ENCODE assay signal across 8 mouse cellular contexts in genomic region chr4:144896321-144896720, GRCm38 (mm10). TPM values are rescaled to one million over a fixed set of nuclear protein-coding genes. Genes with fewer than 3 reads are reported as not detected.
A peak's percentile ranks its signal among the peaks of the same experiment; 100 is the strongest.
DNase-seq lines count a peak whose midpoint lies in the region; ATAC-seq and TF ChIP-seq lines count a peak whose summit lies in the region.

No protein-coding gene starts in this region.

- H3K36me3 ChIP-seq in neural tube, embryonic 11.5 days (ENCODE audit: control insufficient read depth, insufficient read depth, low read length) = 0 out of 2 replicates have a peak, but pooled peaks cover 2% of the 10 kb centered on the region
- H3K36me3 ChIP-seq in intestine, embryonic 16.5 days (ENCODE audit: control insufficient read depth, insufficient read depth, low read length) = peaks cover 8% of the 10 kb centered on the region
- H3K36me3 ChIP-seq in liver, embryonic 14.5 days (replicated peaks; ENCODE audit: control insufficient read depth, insufficient read depth, low read depth) = no peaks in the 10 kb centered on the region

- H3K27me3 ChIP-seq in neural tube, embryonic 11.5 days (ENCODE audit: control insufficient read depth, insufficient read depth, low read length) = no peaks in the 10 kb centered on the region
- H3K27me3 ChIP-seq in intestine, embryonic 16.5 days (replicated peaks; ENCODE audit: control insufficient read depth, insufficient read depth, low read length) = no peaks in the 10 kb centered on the region
- H3K27me3 ChIP-seq in liver, embryonic 14.5 days (ENCODE audit: control insufficient read depth, insufficient read depth, low read length) = peaks cover 33% of the 10 kb centered on the region

- peak; percentile 42 for DNase-seq in neural tube, embryonic 11.5 days (ENCODE audit: low spot score)
- DNase-seq in neural tube, embryonic 10.5 days (ENCODE audit: extremely low spot score, low spot score) = no peak
- peak; percentile 21 for DNase-seq in embryo, embryonic 9.5 days (ENCODE audit: extremely low spot score)
- no peak for DNase-seq in liver, embryonic 14.5 days (ENCODE audit: low read depth in 3 of 3, low spot score in 3 of 3)
- peak; percentile 59 for DNase-seq in retina, postnatal 1 day
- no peak for DNase-seq in thymus, postnatal 14 days
- no peak for DNase-seq in cerebellum, adult 18-20 months

- ATAC-seq in neural tube, embryonic 11.5 days (ENCODE audit: insufficient read depth, low FRiP score, low TSS enrichment) = no peak
- ATAC-seq in intestine, embryonic 16.5 days = no peak
- no peak for ATAC-seq in liver, embryonic 14.5 days (ENCODE audit: insufficient read depth)

- WGBS in neural tube, embryonic 11.5 days = 82% methylated on average over 3 of the region's 3 CpGs
- 50% methylated on average over 3 of the region's 3 CpGs for WGBS in intestine, embryonic 16.5 days
- 50% methylated on average over 3 of the region's 3 CpGs for WGBS in liver, embryonic 14.5 days (ENCODE audit: insufficient replicate concordance)

- H3K4me2 ChIP-seq in neural tube, embryonic 11.5 days (ENCODE audit: low read depth) = peak overlapping the region; percentile 37
- peak overlapping the region; percentile 62 for H3K4me2 ChIP-seq in intestine, embryonic 16.5 days (ENCODE audit: low read depth, low read length)
- H3K4me2 ChIP-seq in liver, embryonic 14.5 days (ENCODE audit: low read depth) = peak overlapping the region; percentile 41

- H3K9me3 ChIP-seq in neural tube, embryonic 11.5 days (ENCODE audit: control insufficient read depth, low read length) = no peaks in the 10 kb centered on the region
- H3K9me3 ChIP-seq in intestine, embryonic 16.5 days (ENCODE audit: control insufficient read depth, low read length) = no peaks in the 10 kb centered on the region
- no peaks in the 10 kb centered on the region for H3K9me3 ChIP-seq in liver, embryonic 14.5 days (ENCODE audit: control insufficient read depth, low read length)

- no peak overlapping the region for H3K27ac ChIP-seq in neural tube, embryonic 11.5 days (ENCODE audit: low read depth, low read length)
- H3K27ac ChIP-seq in intestine, embryonic 16.5 days (ENCODE audit: low read length) = peak overlapping the region; percentile 93
- no peak overlapping the region for H3K27ac ChIP-seq in liver, embryonic 14.5 days

- peak; percentile 35 for TF ChIP-seq CTCF in liver, embryonic 14.5 days (IDR thresholded peaks at IDR 0.05; ENCODE audit: low read depth)

- no peak overlapping the region for H3K9ac ChIP-seq in neural tube, embryonic 11.5 days (ENCODE audit: low read length)
- peak overlapping the region; percentile 63 for H3K9ac ChIP-seq in intestine, embryonic 16.5 days (ENCODE audit: low read depth, low read length)
- no peak overlapping the region for H3K9ac ChIP-seq in liver, embryonic 14.5 days (replicated peaks)

- peak overlapping the region; percentile 18; the same call in 1 of the 2 replicates for H3K4me3 ChIP-seq in neural tube, embryonic 11.5 days (ENCODE audit: low read depth, low read length)
- peak overlapping the region; percentile 31 for H3K4me3 ChIP-seq in intestine, embryonic 16.5 days (ENCODE audit: low read length)
- H3K4me3 ChIP-seq in liver, embryonic 14.5 days (ENCODE audit: insufficient read depth in 1 of 2, low read depth in 2 of 2, low read length in 2 of 2) = no peak overlapping the region

- peaks cover 20% of the 10 kb centered on the region for H3K4me1 ChIP-seq in neural tube, embryonic 11.5 days (ENCODE audit: control insufficient read depth, insufficient read depth, low read length)
- peaks cover 46% of the 10 kb centered on the region for H3K4me1 ChIP-seq in intestine, embryonic 16.5 days (ENCODE audit: control insufficient read depth, insufficient read depth, low read length)
- H3K4me1 ChIP-seq in liver, embryonic 14.5 days (replicated peaks; ENCODE audit: control insufficient read depth in 2 of 2, insufficient read depth in 2 of 2, low read length in 1 of 2) = peaks cover 7 to 20% of the 10 kb centered on the region in 2 experiments

- TF ChIP-seq EP300 in liver, embryonic 14.5 days (IDR thresholded peaks at IDR 0.05; ENCODE audit: low read depth) = no peak

RNA-seq across cellular contexts. Expression of gene Dhrs3, which starts 3.7 kb away (rescaled TPM):
- 113 and 128 TPM in 2 replicates for polyA plus RNA-seq in neural tube, embryonic 11.5 days (2014; fragmentation: Nextera tagmentation; extraction: Ambion mirVana)
- polyA plus RNA-seq in intestine, embryonic 16.5 days (2015; fragmentation: Nextera tagmentation; extraction: Ambion mirVana) = 122 and 132 TPM in 2 replicates
- polyA plus RNA-seq in liver, embryonic 14.5 days (2012; rRNA removed) = 12.5 and 15.8 TPM in 2 replicates
- 21.3 and 23.9 TPM in 2 replicates for polyA plus RNA-seq in liver, embryonic 14.5 days (2014; fragmentation: Nextera tagmentation; extraction: Ambion mirVana)

Comparison
In these comparisons a context has a peak if more than half of its experiments do, and no peak if none do; other contexts are left out.
1. DNase-seq: peak in neural tube, embryonic 11.5 days (single experiment), embryo, embryonic 9.5 days (single experiment) and retina, postnatal 1 day (single experiment); none in neural tube, embryonic 10.5 days (single experiment), liver, embryonic 14.5 days (0 of 3), thymus, postnatal 14 days (single experiment) and cerebellum, adult 18-20 months (0 of 2).
2. H3K4me3 ChIP-seq: peak in neural tube, embryonic 11.5 days (single experiment) and intestine, embryonic 16.5 days (single experiment); none in liver, embryonic 14.5 days (0 of 2).
3. Peak in every context shown above with its lines, with median percentiles within 50 percentile points of each other: H3K4me2 ChIP-seq.